Mouse (Mus musculus) embryonic facial prominence, embryonic 13.5 days (tissue): ENCODE data around the gene Rph3a. TPM values are rescaled to one million over a fixed set of nuclear protein-coding genes. Genes with fewer than 3 reads are reported as not detected.

Source experiments
- ATAC-seq: fragments of 200-750 bp; cut with Nextera tagmentation; 2 replicates; pipeline ENCODE4 v1.8.0; 2017; ENCODE audit warnings: low read depth; ENCODE audit not compliant: insufficient number of reproducible peaks, insufficient read depth, low FRiP score, low TSS enrichment
- H3K27ac ChIP-seq: fragments of 300-500 bp; sonication (generic); 2 replicates; pipeline ENCODE4 v1.5.1; 2015; ENCODE audit warnings: moderate library complexity, mild to moderate bottlenecking, inconsistent platforms
- H3K27me3 ChIP-seq: fragments of 300-500 bp; sonication (generic); 2 replicates; pipeline ENCODE4 v1.6.1; 2015; ENCODE audit warnings: mild to moderate bottlenecking, inconsistent platforms
- H3K36me3 ChIP-seq: fragments of 300-500 bp; sonication (generic); 2 replicates; pipeline ENCODE4 v1.6.1; 2015; ENCODE audit warnings: mild to moderate bottlenecking, inconsistent platforms
- H3K4me1 ChIP-seq: fragments of 300-500 bp; sonication (generic); 2 replicates; pipeline ENCODE4 v1.6.1; 2015; ENCODE audit warnings: inconsistent platforms
- H3K4me2 ChIP-seq: fragments of 300-500 bp; sonication (generic); 2 replicates; pipeline ENCODE4 v1.6.1; 2015; ENCODE audit warnings: moderate library complexity, mild to moderate bottlenecking, inconsistent platforms
- H3K4me3 ChIP-seq: fragments of 300-500 bp; sonication (generic); 2 replicates; pipeline ENCODE4 v1.5.1; 2015; ENCODE audit warnings: mild to moderate bottlenecking, inconsistent platforms
- H3K9ac ChIP-seq: fragments of 300-500 bp; sonication (generic); 2 replicates; pipeline ENCODE4 v1.6.1; 2015; ENCODE audit warnings: mild to moderate bottlenecking, inconsistent platforms
- H3K9me3 ChIP-seq: fragments of 300-500 bp; sonication (generic); 2 replicates; pipeline ENCODE4 v1.6.1; 2016; ENCODE audit warnings: inconsistent platforms
- WGBS: fragments of 180-500 bp; shearing (Covaris S2); methylation state at CpG from one replicate; pipeline ENCODE4 v1.1.7; 2015; ENCODE audit warnings: mixed read lengths; 5-methylcytosine and 5-hydroxymethylcytosine counted together
- polyA plus RNA-seq: library from polyadenylated mRNA; unstranded; fragments of >200 nt; fragmentation: Nextera tagmentation; extraction: Ambion mirVana; gene quantifications from 2 replicates; pipeline ENCODE4 v1.2.1, GENCODE M21; 2015

Gene Rph3a
- polyA plus RNA-seq, 1 experiment from 2014 or later: 0.15 TPM

DNA sequence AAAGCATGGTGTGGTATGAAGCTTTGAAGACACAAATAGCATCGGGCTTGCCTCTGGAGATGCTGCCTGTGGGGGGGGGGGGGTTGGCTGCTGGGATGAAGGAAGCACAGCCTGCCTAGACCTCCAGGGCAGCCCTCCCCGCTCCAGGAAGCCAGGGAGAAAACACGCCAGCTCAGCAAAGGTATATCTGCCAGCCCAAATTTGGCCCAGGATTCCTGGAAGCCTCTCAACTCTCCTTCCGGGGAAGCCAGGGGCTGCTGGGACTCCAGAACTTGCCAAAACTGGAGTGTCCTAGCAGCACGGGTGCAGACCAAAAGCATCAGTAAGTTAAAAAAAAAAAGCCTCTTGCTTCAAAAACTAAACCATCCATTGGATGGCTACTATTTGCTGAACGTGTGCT lies 37.6 kb downstream of the Rph3a start:
- Histone ChIP-seq H3K27me3 (no peaks in the 10 kb centered on the region; the same call in 1 of the 2 replicates), H3K27ac (no peak overlapping the region), H3K9me3 (no peaks in the 10 kb centered on the region), H3K4me2 (no peak overlapping the region), H3K4me3 (no peak overlapping the region), H3K36me3 (no peaks in the 10 kb centered on the region), H3K9ac (no peak overlapping the region), H3K4me1 (no peaks in the 10 kb centered on the region)
- 78% methylated on average over 6 of the region's 6 CpGs for WGBS
- no peak for ATAC-seq

- no peak overlapping the region for H3K4me3 ChIP-seq
- H3K4me2 ChIP-seq: no peak overlapping the region
- no peaks in the 10 kb centered on the region for H3K9me3 ChIP-seq
- H3K4me1 ChIP-seq: no peaks in the 10 kb centered on the region
- H3K9ac ChIP-seq: no peak overlapping the region
- H3K27me3 ChIP-seq: no peaks in the 10 kb centered on the region; the same call in 1 of the 2 replicates
- H3K27ac ChIP-seq: no peak overlapping the region
- ATAC-seq: no peak
- WGBS: 76% methylated on average over 1 of the region's 1 CpGs
- H3K36me3 ChIP-seq: no peaks in the 10 kb centered on the region
These were observed 38.6 kb downstream of the Rph3a start for GRCm38 (mm10) chr5:120971326-120971725.

DNA sequence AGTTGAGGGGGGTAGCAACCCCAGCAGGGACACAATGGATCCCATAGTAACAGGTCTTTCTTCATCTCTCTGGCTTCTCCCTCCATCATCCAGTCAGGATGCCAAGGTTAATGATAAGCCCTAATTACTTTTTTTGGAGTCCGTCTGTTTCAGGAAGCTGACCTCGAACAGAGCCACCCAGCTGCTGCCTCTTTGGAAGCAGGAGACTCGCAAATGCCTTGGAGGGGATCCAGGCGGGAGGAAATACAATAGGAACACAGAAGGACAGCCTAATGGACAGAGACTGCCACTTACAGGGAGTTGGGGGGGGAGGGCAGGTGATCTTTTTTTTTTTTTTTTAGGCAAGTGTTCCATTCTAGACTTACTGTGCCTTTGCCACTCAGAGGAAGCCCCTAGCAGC lies 40.2 kb downstream of the Rph3a start:
- no peaks in the 10 kb centered on the region for H3K9me3 ChIP-seq
- H3K27me3 ChIP-seq: no peaks in the 10 kb centered on the region; the same call in 1 of the 2 replicates
- H3K27ac ChIP-seq: no peak overlapping the region
- H3K36me3 ChIP-seq: no peaks in the 10 kb centered on the region
- H3K4me2 ChIP-seq: no peak overlapping the region
- H3K9ac ChIP-seq: no peak overlapping the region
- no peaks in the 10 kb centered on the region for H3K4me1 ChIP-seq
- ATAC-seq: no peak
- 36% methylated on average over 4 of the region's 4 CpGs for WGBS
- no peak overlapping the region for H3K4me3 ChIP-seq

DNA sequence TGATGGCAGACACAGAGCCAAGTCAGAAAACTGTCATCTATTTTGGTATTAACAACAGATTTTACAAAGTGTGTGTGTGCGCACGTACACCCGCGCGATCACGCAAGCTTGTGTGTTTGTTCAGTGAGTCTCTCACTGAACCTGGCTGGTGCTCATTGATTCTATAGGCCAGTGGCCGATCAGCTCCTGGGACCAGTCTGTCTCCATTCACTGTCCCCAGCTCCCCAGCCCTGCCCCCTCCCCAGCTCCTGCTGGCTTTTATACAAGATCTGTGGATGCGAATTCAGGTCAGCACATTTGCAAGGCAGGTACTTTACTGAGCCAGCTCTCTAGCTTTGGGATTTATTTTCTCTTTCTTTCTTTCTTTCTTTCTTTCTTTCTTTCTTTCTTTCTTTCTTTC lies 41.1 kb downstream of the Rph3a start:
- H3K4me1 ChIP-seq: no peaks in the 10 kb centered on the region
- no peak for ATAC-seq
- no peak overlapping the region for H3K4me2 ChIP-seq
- no peaks in the 10 kb centered on the region; the same call in 1 of the 2 replicates for H3K27me3 ChIP-seq
- H3K9ac ChIP-seq: no peak overlapping the region
- no peak overlapping the region for H3K4me3 ChIP-seq
- H3K27ac ChIP-seq: no peak overlapping the region
- no peaks in the 10 kb centered on the region for H3K36me3 ChIP-seq
- 83% methylated on average over 8 of the region's 8 CpGs for WGBS
- no peaks in the 10 kb centered on the region for H3K9me3 ChIP-seq

GRCm38 (mm10) chr5:120968134-120968532 lies 41.8 kb downstream of the Rph3a start:
- no peaks in the 10 kb centered on the region for H3K4me1 ChIP-seq
- WGBS: 66% methylated on average over 4 of the region's 4 CpGs
- no peak overlapping the region for H3K27ac ChIP-seq
- no peaks in the 10 kb centered on the region for H3K9me3 ChIP-seq
- H3K4me3 ChIP-seq: no peak overlapping the region
- H3K36me3 ChIP-seq: no peaks in the 10 kb centered on the region
- no peak overlapping the region for H3K4me2 ChIP-seq
- H3K9ac ChIP-seq: no peak overlapping the region
- no peaks in the 10 kb centered on the region for H3K27me3 ChIP-seq
- no peak for ATAC-seq

DNA sequence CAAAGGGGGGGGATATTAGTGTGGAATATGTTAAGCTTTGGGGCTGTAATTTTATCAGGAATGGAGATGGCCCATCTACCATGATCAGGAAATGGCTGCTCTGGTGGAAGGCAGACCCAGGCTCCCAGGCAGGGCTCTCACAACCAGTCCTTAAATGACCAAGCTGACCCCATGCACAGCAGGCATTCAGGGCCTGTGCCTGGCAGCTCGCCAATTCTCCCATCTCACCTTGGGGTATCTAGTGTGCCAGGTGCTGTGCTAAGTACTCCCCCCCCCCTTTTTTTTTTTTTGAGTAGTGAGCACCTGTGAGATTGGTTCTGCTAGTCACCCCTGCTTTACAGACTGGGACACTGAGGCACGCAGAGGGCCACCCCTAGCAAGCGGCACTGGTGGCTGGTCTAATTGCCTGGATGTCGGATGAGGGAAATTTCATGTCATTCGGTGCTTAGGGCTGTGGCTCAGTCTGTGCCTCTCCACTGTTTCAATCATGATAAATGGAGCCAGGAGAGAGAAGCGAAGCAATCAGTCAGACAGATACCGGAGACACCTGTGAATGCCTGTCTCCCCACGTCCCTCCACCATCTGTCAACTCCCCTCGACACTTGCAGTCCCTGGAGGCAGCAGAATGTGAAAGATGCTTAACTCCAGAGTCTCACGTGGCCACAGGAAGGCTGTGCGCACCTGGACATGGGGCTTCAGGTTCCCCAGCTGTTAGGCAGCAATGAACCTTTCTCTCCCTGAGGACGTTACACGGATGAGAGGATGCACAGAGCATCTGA lies 42.3 kb downstream of the Rph3a start:
- WGBS: 79% methylated on average over 13 of the region's 13 CpGs
- no peak overlapping the region for H3K4me3 ChIP-seq
- H3K36me3 ChIP-seq: no peaks in the 10 kb centered on the region
- H3K27ac ChIP-seq: no peak overlapping the region
- H3K27me3 ChIP-seq: no peaks in the 10 kb centered on the region
- ATAC-seq: no peak
- H3K9me3 ChIP-seq: no peaks in the 10 kb centered on the region
- H3K4me2 ChIP-seq: no peak overlapping the region
- H3K9ac ChIP-seq: no peak overlapping the region
- no peaks in the 10 kb centered on the region for H3K4me1 ChIP-seq

GRCm38 (mm10) chr5:120966894-120967293 lies 43.0 kb downstream of the Rph3a start:
- 89% methylated on average over 8 of the region's 8 CpGs for WGBS
- no peaks in the 10 kb centered on the region for H3K4me1 ChIP-seq
- H3K27ac ChIP-seq: no peak overlapping the region
- H3K36me3 ChIP-seq: no peaks in the 10 kb centered on the region
- H3K9me3 ChIP-seq: no peaks in the 10 kb centered on the region
- H3K4me3 ChIP-seq: no peak overlapping the region
- H3K4me2 ChIP-seq: no peak overlapping the region
- H3K27me3 ChIP-seq: no peaks in the 10 kb centered on the region
- no peak for ATAC-seq
- H3K9ac ChIP-seq: no peak overlapping the region

DNA sequence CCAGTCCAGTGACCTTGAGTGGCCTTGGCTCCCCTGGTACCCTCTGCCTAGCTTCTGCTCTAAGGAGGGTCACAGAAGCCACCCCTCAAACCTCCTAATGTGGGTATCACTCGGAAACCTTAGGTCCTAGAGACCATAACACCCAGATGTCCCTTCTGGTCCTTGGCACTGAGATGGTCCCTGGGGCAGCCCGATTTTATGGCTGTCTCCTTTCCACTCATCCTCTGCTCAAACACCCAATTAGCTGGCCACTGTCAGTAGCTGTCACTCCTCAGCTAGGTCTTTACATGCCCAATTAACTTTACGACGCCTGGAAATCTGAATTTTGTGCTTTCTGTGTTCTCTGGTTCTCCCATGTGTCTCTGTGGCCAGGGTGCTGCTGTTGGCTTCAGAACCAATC lies 43.7 kb downstream of the Rph3a start:
- Histone ChIP-seq H3K27ac (no peak overlapping the region), H3K9ac (no peak overlapping the region), H3K4me1 (no peaks in the 10 kb centered on the region), H3K4me2 (no peak overlapping the region), H3K4me3 (no peak overlapping the region), H3K27me3 (no peaks in the 10 kb centered on the region), H3K36me3 (no peaks in the 10 kb centered on the region), H3K9me3 (no peaks in the 10 kb centered on the region)
- WGBS: 85% methylated on average over 4 of the region's 4 CpGs
- no peak for ATAC-seq

DNA sequence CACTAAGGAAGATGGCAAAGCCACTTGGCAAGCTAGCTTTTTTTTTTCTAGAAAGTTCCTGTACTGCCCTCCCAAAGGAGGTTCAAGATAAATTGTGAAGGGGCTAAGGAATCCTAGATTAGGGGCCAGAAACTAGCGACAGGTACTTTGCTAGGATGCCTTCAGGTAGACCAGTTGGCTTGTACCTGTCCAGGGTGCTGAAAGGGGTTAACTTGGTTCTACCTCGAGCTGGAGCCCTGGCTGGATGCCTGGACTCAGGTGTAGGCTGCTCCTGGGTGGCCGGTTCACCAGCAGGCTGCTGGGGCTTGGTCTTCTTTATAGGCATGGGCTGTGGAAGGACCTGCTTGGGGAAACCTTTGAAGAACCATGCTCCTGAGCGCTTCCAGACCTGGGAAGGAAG lies 48.9 kb downstream of the Rph3a start:
- H3K9ac ChIP-seq: no peak overlapping the region
- H3K4me2 ChIP-seq: no peak overlapping the region
- no peaks in the 10 kb centered on the region for H3K27me3 ChIP-seq
- no peaks in the 10 kb centered on the region for H3K36me3 ChIP-seq
- no peak overlapping the region for H3K4me3 ChIP-seq
- H3K27ac ChIP-seq: no peak overlapping the region
- 54% methylated on average over 4 of the region's 4 CpGs for WGBS
- no peaks in the 10 kb centered on the region for H3K9me3 ChIP-seq
- ATAC-seq: no peak
- H3K4me1 ChIP-seq: no peaks in the 10 kb centered on the region

GRCm38 (mm10) chr5:120953974-120954373 lies 55.9 kb downstream of the Rph3a start:
- H3K9me3 ChIP-seq: no peaks in the 10 kb centered on the region
- no peak for ATAC-seq
- no peak overlapping the region for H3K27ac ChIP-seq
- H3K4me3 ChIP-seq: no peak overlapping the region
- H3K4me2 ChIP-seq: no peak overlapping the region
- no peaks in the 10 kb centered on the region for H3K27me3 ChIP-seq
- H3K4me1 ChIP-seq: no peaks in the 10 kb centered on the region
- H3K9ac ChIP-seq: no peak overlapping the region
- WGBS: 16% methylated on average over 5 of the region's 5 CpGs
- H3K36me3 ChIP-seq: no peaks in the 10 kb centered on the region

DNA sequence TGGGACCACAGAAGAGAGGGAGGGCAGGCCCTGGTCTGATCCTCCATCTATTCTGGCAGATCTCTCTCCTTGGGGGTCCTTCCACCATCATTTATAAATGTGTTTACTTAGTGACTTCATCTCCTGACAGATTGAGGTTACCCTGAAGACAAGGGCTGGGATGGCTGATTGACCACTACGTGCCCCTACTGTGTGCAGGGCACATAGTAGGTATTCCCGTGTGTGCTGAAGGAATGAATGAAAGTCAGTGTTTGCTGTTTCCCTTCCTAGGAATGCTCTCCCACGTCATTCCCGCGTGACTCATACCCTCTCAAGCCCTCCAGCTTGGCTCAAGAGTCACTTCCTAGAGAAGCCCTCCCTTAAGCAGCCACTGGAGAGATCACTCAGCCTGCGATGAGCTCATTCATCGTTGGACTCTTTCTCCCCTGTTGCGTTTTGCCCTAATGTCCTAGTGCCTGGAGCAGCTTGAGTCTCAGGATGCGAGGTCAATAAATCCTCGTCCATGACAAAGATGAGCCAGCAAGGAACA lies 57.6 kb downstream of the Rph3a start:
- ATAC-seq: no peak
- H3K27ac ChIP-seq: no peak overlapping the region
- H3K9ac ChIP-seq: no peak overlapping the region
- 75% methylated on average over 10 of the region's 10 CpGs for WGBS
- H3K4me1 ChIP-seq: no peaks in the 10 kb centered on the region
- no peak overlapping the region for H3K4me2 ChIP-seq
- no peak overlapping the region for H3K4me3 ChIP-seq
- H3K9me3 ChIP-seq: no peaks in the 10 kb centered on the region
- H3K36me3 ChIP-seq: no peaks in the 10 kb centered on the region
- no peaks in the 10 kb centered on the region for H3K27me3 ChIP-seq

GRCm38 (mm10) chr5:120942076-120942475 lies 67.8 kb downstream of the Rph3a start:
- H3K36me3 ChIP-seq: no peaks in the 10 kb centered on the region
- H3K27me3 ChIP-seq: no peaks in the 10 kb centered on the region
- H3K4me1 ChIP-seq: no peaks in the 10 kb centered on the region
- no peak overlapping the region for H3K4me2 ChIP-seq
- H3K27ac ChIP-seq: no peak overlapping the region
- H3K4me3 ChIP-seq: no peak overlapping the region
- H3K9me3 ChIP-seq: no peaks in the 10 kb centered on the region
- H3K9ac ChIP-seq: no peak overlapping the region
- ATAC-seq: no peak
- 76% methylated on average over 10 of the region's 10 CpGs for WGBS
